Mouse (Mus musculus) myocyte (in vitro differentiated cells): Measurements from ENCODE around the gene Lrrc8a. TPM values are rescaled to one million over a fixed set of nuclear protein-coding genes. Genes with fewer than 3 reads are reported as not detected.

ENCODE experiments used
- H3K27me3 ChIP-seq: one replicate; pipeline ENCODE4 v1.6.1; 2011; ENCODE audit not compliant: control insufficient read depth, insufficient read depth, insufficient read length
- H3K36me3 ChIP-seq: one replicate; pipeline ENCODE4 v1.6.1; 2011; ENCODE audit not compliant: control insufficient read depth, insufficient read depth
- H3K4me2 ChIP-seq: one replicate; pipeline ENCODE4 v1.6.1; 2011; ENCODE audit warnings: low read depth, control low read depth
- H3K4me3 ChIP-seq: one replicate; pipeline ENCODE4 v1.5.1; 2011; ENCODE audit warnings: mild to moderate bottlenecking, control low read depth, moderate library complexity
- H3K79me2 ChIP-seq: one replicate; pipeline ENCODE4 v1.6.1; 2011; ENCODE audit not compliant: control insufficient read depth, insufficient read depth
- H3ac ChIP-seq: one replicate; pipeline ENCODE4 v1.6.1; 2011; ENCODE audit not compliant: control insufficient read depth, insufficient read length
- CEBPB ChIP-seq: IDR thresholded peaks from 2 replicates; pipeline ENCODE4 v1.6.1; 2011; ENCODE audit warnings: mild to moderate bottlenecking, moderate library complexity; ENCODE audit not compliant: poor library complexity, insufficient read depth, severe bottlenecking
- E2F4 ChIP-seq: IDR thresholded peaks from one replicate; pipeline ENCODE4 v1.6.1; 2011; ENCODE audit warnings: mild to moderate bottlenecking, control low read depth, moderate library complexity; ENCODE audit not compliant: insufficient read depth
- MAX ChIP-seq: IDR thresholded peaks from one replicate; pipeline ENCODE4 v1.6.1; 2011; ENCODE audit warnings: low read depth, mild to moderate bottlenecking, control low read depth
- MYOD1 ChIP-seq, 3 experiments: IDR thresholded peaks; one replicate each; pipeline ENCODE4 v1.6.1; 2011; ENCODE audit warnings: control low read depth in 2 of 3, low read depth in 2 of 3, mild to moderate bottlenecking in 2 of 3, moderate library complexity in 1 of 3; ENCODE audit not compliant: insufficient read length in 2 of 3, control insufficient read depth in 1 of 3
- MYOG ChIP-seq, 3 experiments: IDR thresholded peaks; one replicate each; pipeline ENCODE4 v1.6.1; 2011; ENCODE audit warnings: control low read depth in 2 of 3, low read depth in 2 of 3, mild to moderate bottlenecking in 2 of 3; ENCODE audit not compliant: insufficient read length in 2 of 3, control insufficient read depth in 1 of 3, insufficient read depth in 1 of 3
- POLR2A ChIP-seq: IDR thresholded peaks from one replicate; pipeline ENCODE4 v1.6.1; 2011; ENCODE audit warnings: low read depth, mild to moderate bottlenecking, control low read depth, moderate library complexity; ENCODE audit not compliant: insufficient read length
- POLR2AphosphoS2 ChIP-seq: IDR thresholded peaks from one replicate; pipeline ENCODE4 v1.6.1; 2011; ENCODE audit warnings: low read depth, control low read depth; ENCODE audit not compliant: insufficient read length
- REST ChIP-seq: IDR thresholded peaks from one replicate; pipeline ENCODE4 v1.6.1; 2011; ENCODE audit warnings: mild to moderate bottlenecking, control low read depth, moderate library complexity; ENCODE audit not compliant: insufficient read depth, insufficient read length
- SRF ChIP-seq: IDR thresholded peaks from one replicate; pipeline ENCODE4 v1.6.1; 2011; ENCODE audit warnings: low read depth; ENCODE audit not compliant: control insufficient read depth, insufficient read length
- TCF12 ChIP-seq: IDR thresholded peaks from one replicate; pipeline ENCODE4 v1.6.1; 2011; ENCODE audit warnings: mild to moderate bottlenecking, control low read depth; ENCODE audit not compliant: poor library complexity, insufficient read depth, severe bottlenecking
- TCF3 ChIP-seq: IDR thresholded peaks from one replicate; pipeline ENCODE4 v1.6.1; 2011; ENCODE audit warnings: low read depth, control low read depth; ENCODE audit not compliant: insufficient read length
- USF1 ChIP-seq: IDR thresholded peaks from one replicate; pipeline ENCODE4 v1.6.1; 2011; ENCODE audit warnings: low read depth, mild to moderate bottlenecking, control low read depth, moderate library complexity
- polyA plus RNA-seq: library from polyadenylated mRNA; unstranded; fragments of >200 nt; fragmentation: generic; extraction: Trizol; gene quantifications from one replicate; pipeline ENCODE4 v1.2.1, GENCODE M21; 2012; ENCODE audit warnings: missing spikeins

Lrrc8a gene
- polyA plus RNA-seq, 1 experiment = 22.6 TPM

DNA sequence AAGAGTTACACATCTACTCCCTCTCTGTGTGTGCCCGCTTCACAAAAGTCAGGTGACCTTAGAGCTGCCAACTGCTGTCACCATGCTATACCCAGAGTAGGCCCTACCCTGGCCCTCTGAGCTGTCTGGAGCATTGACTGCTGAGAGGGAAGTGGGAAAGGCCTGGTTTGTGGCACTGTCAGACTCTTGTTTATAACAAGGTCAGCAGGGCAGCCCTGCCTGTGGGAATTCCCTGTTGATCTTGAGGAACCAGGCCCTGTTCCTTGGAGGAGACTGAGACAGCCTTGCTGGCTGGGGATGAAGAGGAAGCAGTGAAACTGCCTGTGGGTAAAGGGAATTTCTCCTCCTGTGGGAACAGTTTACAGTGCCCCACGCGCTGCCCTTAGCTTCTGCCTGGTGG, 22.8 kb upstream of the Lrrc8a start:
- H3K27me3 ChIP-seq = peaks cover 4% of the 10 kb centered on the region
- no peak overlapping the region for H3ac ChIP-seq
- TF ChIP-seq TCF12 = no peak
- TF ChIP-seq POLR2AphosphoS2 = no peak
- no peak for TF ChIP-seq E2F4
- TF ChIP-seq POLR2A = no peak
- no peak for TF ChIP-seq USF1
- TF ChIP-seq CEBPB = no peak
- TF ChIP-seq MYOD1 (IDR thresholded peaks at IDR 0.05; ENCODE audit: control insufficient read depth in 1 of 3, insufficient read length in 2 of 3, low read depth in 2 of 3) = no peak
- TF ChIP-seq TCF3 = no peak

DNA sequence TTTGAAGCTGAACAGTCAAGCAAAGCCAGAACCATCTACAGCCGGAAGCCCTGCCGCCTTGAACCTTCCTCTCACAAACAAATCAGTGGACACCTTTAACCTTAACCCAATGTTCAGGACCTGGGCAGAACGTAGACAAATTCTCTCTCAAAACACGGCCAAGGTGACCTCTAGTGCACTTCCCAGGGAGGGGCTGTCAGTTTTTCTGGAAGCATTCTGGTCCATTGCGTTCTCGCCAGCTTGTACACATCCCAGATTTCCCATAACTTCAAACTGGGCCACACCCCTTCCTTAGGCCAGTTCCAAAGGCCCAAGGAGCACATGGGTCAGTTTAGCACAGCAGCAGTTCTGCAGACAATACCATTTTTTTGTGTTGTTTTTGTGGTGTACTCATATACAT, 22.0 kb upstream of the Lrrc8a start:
- no peaks in the 10 kb centered on the region for H3K79me2 ChIP-seq
- peaks cover 4% of the 10 kb centered on the region for H3K27me3 ChIP-seq
- H3ac ChIP-seq = no peak overlapping the region
- no peaks in the 10 kb centered on the region for H3K36me3 ChIP-seq
- no peak overlapping the region for H3K4me3 ChIP-seq
- H3K4me2 ChIP-seq = no peak overlapping the region
- no peak for TF ChIP-seq MYOD1 (IDR thresholded peaks at IDR 0.05; ENCODE audit: control insufficient read depth in 1 of 3, insufficient read length in 2 of 3, low read depth in 2 of 3)
- no peak for TF ChIP-seq CEBPB
- TF ChIP-seq MYOG (IDR thresholded peaks at IDR 0.05; ENCODE audit: control insufficient read depth in 1 of 3, insufficient read depth in 1 of 3, insufficient read length in 2 of 3, low read depth in 2 of 3) = no peak
- no peak for TF ChIP-seq E2F4
- TF ChIP-seq MAX = no peak
- no peak for TF ChIP-seq SRF
- TF ChIP-seq POLR2A = no peak
- TF ChIP-seq TCF3 = no peak
- TF ChIP-seq USF1 = no peak
- TF ChIP-seq POLR2AphosphoS2 = no peak
- TF ChIP-seq TCF12 = no peak

More for the DNA sequence above, 22.8 kb upstream of the Lrrc8a start:
- Histone ChIP-seq H3K4me3 (no peak overlapping the region), H3K79me2 (no peaks in the 10 kb centered on the region), H3K36me3 (no peaks in the 10 kb centered on the region), H3K4me2 (no peak overlapping the region)

DNA sequence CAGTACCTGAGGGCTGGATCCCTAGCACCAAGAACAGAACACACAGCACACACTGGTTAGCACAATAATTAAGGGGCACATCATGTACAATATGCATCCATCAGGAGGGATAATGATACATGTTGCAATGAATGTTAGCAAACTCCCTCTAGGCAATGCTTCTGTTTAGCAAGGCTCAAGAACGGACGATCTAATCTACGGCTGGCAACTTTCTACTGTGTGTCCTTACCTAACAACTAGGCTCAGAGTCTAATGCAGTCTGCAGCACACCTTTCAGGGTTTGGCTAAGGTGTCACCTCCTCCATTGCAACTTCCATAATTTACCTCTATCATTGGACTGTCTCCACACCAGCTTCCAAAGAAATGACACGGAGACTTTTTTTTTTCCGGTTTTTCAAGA, 21.2 kb upstream of the Lrrc8a start:
- H3K79me2 ChIP-seq = no peaks in the 10 kb centered on the region
- H3K36me3 ChIP-seq = no peaks in the 10 kb centered on the region
- H3K4me3 ChIP-seq = no peak overlapping the region
- H3K27me3 ChIP-seq = peaks cover 4% of the 10 kb centered on the region
- TF ChIP-seq REST (no peak), USF1 (no peak), MAX (no peak), POLR2A (no peak), MYOD1 (IDR thresholded peaks at IDR 0.05; ENCODE audit: control insufficient read depth in 1 of 3, insufficient read length in 2 of 3, low read depth in 2 of 3) (no peak), POLR2AphosphoS2 (no peak), SRF (no peak), TCF3 (no peak), TCF12 (no peak), MYOG (IDR thresholded peaks at IDR 0.05; ENCODE audit: control insufficient read depth in 1 of 3, insufficient read depth in 1 of 3, insufficient read length in 2 of 3, low read depth in 2 of 3) (no peak), CEBPB (no peak), E2F4 (no peak)
- H3K4me2 ChIP-seq = no peak overlapping the region
- H3ac ChIP-seq = no peak overlapping the region

DNA sequence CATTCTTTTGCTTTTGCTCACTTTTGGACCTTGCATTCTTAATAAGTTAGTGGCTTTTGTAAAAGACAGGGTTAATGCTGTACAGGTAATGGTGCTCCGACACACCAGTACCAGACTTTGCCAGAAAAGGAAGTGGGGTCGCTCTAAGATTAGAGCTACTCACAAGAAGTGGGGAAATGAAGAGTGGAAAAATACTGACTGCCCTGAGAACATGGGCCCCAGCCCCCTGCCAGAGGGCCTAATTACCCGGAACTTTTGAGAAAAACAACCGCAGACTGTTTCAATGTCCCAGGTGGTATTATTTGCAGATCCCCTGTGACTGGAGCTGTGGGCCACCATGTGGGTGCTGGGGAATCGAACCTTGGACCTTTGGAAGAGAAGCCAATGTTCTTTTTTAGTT, 1.9 kb upstream of the Lrrc8a start:
- Histone ChIP-seq H3K27me3 (no peaks in the 10 kb centered on the region), H3K4me2 (no peak overlapping the region), H3K36me3 (peaks cover under 1% of the 10 kb centered on the region), H3K79me2 (peaks cover 29% of the 10 kb centered on the region), H3K4me3 (no peak overlapping the region), H3ac (no peak overlapping the region)
- no peak for TF ChIP-seq TCF12
- no peak for TF ChIP-seq MYOD1 (IDR thresholded peaks at IDR 0.05; ENCODE audit: control insufficient read depth in 1 of 3, insufficient read length in 2 of 3, low read depth in 2 of 3)
- TF ChIP-seq USF1 = no peak
- TF ChIP-seq TCF3 = no peak
- TF ChIP-seq SRF = no peak
- TF ChIP-seq MYOG (IDR thresholded peaks at IDR 0.05; ENCODE audit: control insufficient read depth in 1 of 3, insufficient read depth in 1 of 3, insufficient read length in 2 of 3, low read depth in 2 of 3) = no peak
- TF ChIP-seq POLR2A = no peak
- TF ChIP-seq REST = no peak
- TF ChIP-seq E2F4 = no peak
- TF ChIP-seq POLR2AphosphoS2 = no peak
- TF ChIP-seq CEBPB = no peak
- no peak for TF ChIP-seq MAX
